Mouse (Mus musculus): ENCODE results near the gene Stk32c. TPM values are rescaled to one million over a fixed set of nuclear protein-coding genes. Genes with fewer than 3 reads are reported as not detected.

Stk32c gene
- polyA plus RNA-seq, 1 experiment from 2014 or later, result 0.11 TPM

- Histone ChIP-seq H3K4me3 (no peak overlapping the region), H3K36me3 (no peaks in the 10 kb centered on the region), H3K27me3 (replicated peaks) (peaks cover 28% of the 10 kb centered on the region), H3K27ac (replicated peaks) (no peak overlapping the region), H3K4me1 (peaks cover 6% of the 10 kb centered on the region), H3K9ac (no peak overlapping the region), H3K9me3 (no peaks in the 10 kb centered on the region), H3K4me2 (no peak overlapping the region)
- no peak for ATAC-seq (ENCODE audit: extremely low read depth, insufficient number of reproducible peaks, low FRiP score, low TSS enrichment)
- 57% methylated on average over 1 of the region's 1 CpGs for WGBS
These were observed 69.3 kb downstream of the Stk32c start for GRCm38 (mm10) chr7:139143785-139144184.

- Histone ChIP-seq H3K4me3 (no peak overlapping the region), H3K27ac (replicated peaks) (no peak overlapping the region), H3K4me1 (peaks cover 10% of the 10 kb centered on the region), H3K36me3 (no peaks in the 10 kb centered on the region), H3K9ac (no peak overlapping the region), H3K27me3 (replicated peaks) (peaks cover 28% of the 10 kb centered on the region), H3K9me3 (no peaks in the 10 kb centered on the region), H3K4me2 (no peak overlapping the region)
- WGBS, result 29% methylated on average over 11 of the region's 11 CpGs
- ATAC-seq (ENCODE audit: extremely low read depth, insufficient number of reproducible peaks, low FRiP score, low TSS enrichment), result no peak
These were observed 73.1 kb downstream of the Stk32c start for GRCm38 (mm10) chr7:139139921-139140461.

GRCm38 (mm10) chr7:139136906-139137491 is 76.1 kb downstream of the Stk32c start:
- Histone ChIP-seq H3K9me3 (no peaks in the 10 kb centered on the region), H3K4me1 (peaks cover 12% of the 10 kb centered on the region), H3K4me2 (no peak overlapping the region), H3K36me3 (no peaks in the 10 kb centered on the region), H3K27ac (replicated peaks) (no peak overlapping the region), H3K27me3 (replicated peaks) (peaks cover 28% of the 10 kb centered on the region), H3K4me3 (no peak overlapping the region), H3K9ac (no peak overlapping the region)
- WGBS, result 67% methylated on average over 5 of the region's 5 CpGs
- ATAC-seq (ENCODE audit: extremely low read depth, insufficient number of reproducible peaks, low FRiP score, low TSS enrichment), result no peak

GRCm38 (mm10) chr7:139135236-139135635 is 77.9 kb downstream of the Stk32c start:
- H3K4me3 ChIP-seq, result no peak overlapping the region
- peaks cover 15% of the 10 kb centered on the region; the same call in 1 of the 2 replicates for H3K27me3 ChIP-seq (replicated peaks)
- no peaks in the 10 kb centered on the region for H3K36me3 ChIP-seq
- no peak overlapping the region for H3K27ac ChIP-seq (replicated peaks)
- 47% methylated on average over 5 of the region's 5 CpGs for WGBS
- no peak for ATAC-seq (ENCODE audit: extremely low read depth, insufficient number of reproducible peaks, low FRiP score, low TSS enrichment)
- no peaks in the 10 kb centered on the region for H3K9me3 ChIP-seq
- no peak overlapping the region for H3K4me2 ChIP-seq
- no peak overlapping the region for H3K9ac ChIP-seq
- peaks cover 12% of the 10 kb centered on the region for H3K4me1 ChIP-seq

GRCm38 (mm10) chr7:139133446-139133845 is 79.7 kb downstream of the Stk32c start:
- WGBS, result 67% methylated on average over 3 of the region's 3 CpGs

GRCm38 (mm10) chr7:139131538-139131937 is 81.6 kb downstream of the Stk32c start:
- WGBS, result 66% methylated on average over 8 of the region's 8 CpGs
- H3K9me3 ChIP-seq, result no peaks in the 10 kb centered on the region
- peaks cover 14% of the 10 kb centered on the region for H3K4me1 ChIP-seq

More at GRCm38 (mm10) chr7:139133446-139133845, 79.7 kb downstream of the Stk32c start:
- peaks cover 15% of the 10 kb centered on the region for H3K27me3 ChIP-seq (replicated peaks)
- H3K9ac ChIP-seq, result no peak overlapping the region
- H3K4me3 ChIP-seq, result no peak overlapping the region
- H3K36me3 ChIP-seq, result no peaks in the 10 kb centered on the region
- peaks cover 12% of the 10 kb centered on the region for H3K4me1 ChIP-seq
- H3K9me3 ChIP-seq, result no peaks in the 10 kb centered on the region
- no peak overlapping the region for H3K27ac ChIP-seq (replicated peaks)
- ATAC-seq (ENCODE audit: extremely low read depth, insufficient number of reproducible peaks, low FRiP score, low TSS enrichment), result no peak
- H3K4me2 ChIP-seq, result no peak overlapping the region

GRCm38 (mm10) chr7:139130361-139130760 is 82.7 kb downstream of the Stk32c start:
- Histone ChIP-seq H3K9ac (no peak overlapping the region), H3K9me3 (no peaks in the 10 kb centered on the region), H3K27ac (replicated peaks) (no peak overlapping the region), H3K36me3 (no peaks in the 10 kb centered on the region), H3K4me3 (no peak overlapping the region), H3K4me2 (no peak overlapping the region), H3K27me3 (replicated peaks) (peaks cover 17% of the 10 kb centered on the region), H3K4me1 (peaks cover 14% of the 10 kb centered on the region)
- ATAC-seq (ENCODE audit: extremely low read depth, insufficient number of reproducible peaks, low FRiP score, low TSS enrichment), result no peak
- WGBS, result 56% methylated on average over 6 of the region's 6 CpGs

More at GRCm38 (mm10) chr7:139131538-139131937, 81.6 kb downstream of the Stk32c start:
- Histone ChIP-seq H3K9ac (no peak overlapping the region), H3K4me3 (no peak overlapping the region), H3K27me3 (replicated peaks) (peaks cover 17% of the 10 kb centered on the region), H3K36me3 (no peaks in the 10 kb centered on the region), H3K4me2 (no peak overlapping the region), H3K27ac (replicated peaks) (no peak overlapping the region)
- ATAC-seq (ENCODE audit: extremely low read depth, insufficient number of reproducible peaks, low FRiP score, low TSS enrichment), result no peak

GRCm38 (mm10) chr7:139128994-139129393 is 84.1 kb downstream of the Stk32c start:
- 61% methylated on average over 4 of the region's 4 CpGs for WGBS
- no peaks in the 10 kb centered on the region for H3K9me3 ChIP-seq
- peaks cover 8% of the 10 kb centered on the region; the same call in 1 of the 2 replicates for H3K4me1 ChIP-seq
- H3K36me3 ChIP-seq, result no peaks in the 10 kb centered on the region
- no peak for ATAC-seq (ENCODE audit: extremely low read depth, insufficient number of reproducible peaks, low FRiP score, low TSS enrichment)
- no peak overlapping the region for H3K4me3 ChIP-seq
- H3K27ac ChIP-seq (replicated peaks), result no peak overlapping the region
- H3K9ac ChIP-seq, result no peak overlapping the region
- H3K4me2 ChIP-seq, result no peak overlapping the region
- peaks cover 17% of the 10 kb centered on the region for H3K27me3 ChIP-seq (replicated peaks)

- ATAC-seq (ENCODE audit: extremely low read depth, insufficient number of reproducible peaks, low FRiP score, low TSS enrichment), result no peak
- no peaks in the 10 kb centered on the region for H3K36me3 ChIP-seq
- 70% methylated on average over 7 of the region's 7 CpGs for WGBS
These were observed 86.6 kb downstream of the Stk32c start for GRCm38 (mm10) chr7:139126549-139126948.

GRCm38 (mm10) chr7:139125881-139126280 is 87.2 kb downstream of the Stk32c start:
- Histone ChIP-seq H3K4me3 (no peak overlapping the region), H3K9ac (no peak overlapping the region), H3K9me3 (no peaks in the 10 kb centered on the region), H3K27ac (replicated peaks) (no peak overlapping the region), H3K36me3 (no peaks in the 10 kb centered on the region), H3K27me3 (replicated peaks) (peaks cover 37% of the 10 kb centered on the region), H3K4me2 (no peak overlapping the region), H3K4me1 (peaks cover 8% of the 10 kb centered on the region; the same call in 1 of the 2 replicates)
- no peak for ATAC-seq (ENCODE audit: extremely low read depth, insufficient number of reproducible peaks, low FRiP score, low TSS enrichment)
- 82% methylated on average over 4 of the region's 4 CpGs for WGBS

More at GRCm38 (mm10) chr7:139126549-139126948, 86.6 kb downstream of the Stk32c start:
- no peaks in the 10 kb centered on the region for H3K9me3 ChIP-seq
- H3K4me1 ChIP-seq, result peaks cover 8% of the 10 kb centered on the region; the same call in 1 of the 2 replicates
- H3K4me3 ChIP-seq, result no peak overlapping the region
- H3K4me2 ChIP-seq, result no peak overlapping the region
- peaks cover 31% of the 10 kb centered on the region for H3K27me3 ChIP-seq (replicated peaks)
- no peak overlapping the region for H3K9ac ChIP-seq
- H3K27ac ChIP-seq (replicated peaks), result no peak overlapping the region

- no peak overlapping the region for H3K4me3 ChIP-seq
- ATAC-seq (ENCODE audit: extremely low read depth, insufficient number of reproducible peaks, low FRiP score, low TSS enrichment), result no peak
- H3K36me3 ChIP-seq, result no peaks in the 10 kb centered on the region
- WGBS, result 40% methylated on average over 2 of the region's 2 CpGs
- H3K27ac ChIP-seq (replicated peaks), result no peak overlapping the region
- no peaks in the 10 kb centered on the region for H3K9me3 ChIP-seq
- no peak overlapping the region for H3K4me2 ChIP-seq
- no peaks in the 10 kb centered on the region for H3K4me1 ChIP-seq
- H3K9ac ChIP-seq, result no peak overlapping the region
- peaks cover 34% of the 10 kb centered on the region for H3K27me3 ChIP-seq (replicated peaks)
These were observed 93.3 kb downstream of the Stk32c start for GRCm38 (mm10) chr7:139119775-139120153.

Data from heart, embryonic 13.5 days (tissue).